10 mouse cellular contexts compared by ENCODE assay signal in genomic region chr17:81666551-81666950, GRCm38 (mm10).
DNase-seq lines count a peak whose midpoint lies in the region; ATAC-seq and TF ChIP-seq lines count a peak whose summit lies in the region.
"Had no signal": no experiment of that assay in that cellular context is flagged by ENCODE, and none has a peak within 500 bp of the region (broad histone marks: within the 10 kb centered on the region; RNA-seq: fewer than 3 reads in every experiment).

No protein-coding gene starts in this region.

- 30% methylated on average over 2 of the region's 2 CpGs for WGBS in forebrain, postnatal 0 days
- 46% methylated on average over 2 of the region's 2 CpGs for WGBS in forebrain, embryonic 13.5 days
- whole genome bisulfite sequencing in midbrain, embryonic 15.5 days: 42% methylated on average over 2 of the region's 2 CpGs

- peak; percentile 81 for TF ChIP-seq CTCF in forebrain, postnatal 0 days (IDR thresholded peaks at IDR 0.05; ENCODE audit: low read depth)

- no peaks in the 10 kb centered on the region for H3K36me3 ChIP-seq in forebrain, postnatal 0 days (ENCODE audit: insufficient read depth)
- no peaks in the 10 kb centered on the region for H3K36me3 ChIP-seq in forebrain, embryonic 13.5 days (ENCODE audit: poor library complexity, severe bottlenecking)
- H3K36me3 ChIP-seq in midbrain, embryonic 15.5 days (replicated peaks): no peaks in the 10 kb centered on the region
- H3K36me3 ChIP-seq: G1E had no signal

- intact Hi-C loops in left cerebral cortex, postnatal 36 days (cut with DNase I): loop anchor here (10.0 kb wide), 6 partner anchors 118 to 1288 kb away; no protein-coding TSS in a partner anchor

- no peak overlapping the region for H3K27ac ChIP-seq in forebrain, postnatal 0 days (ENCODE audit: low read depth, low read length)
- H3K27ac ChIP-seq in forebrain, embryonic 13.5 days: no peak overlapping the region
- H3K27ac ChIP-seq in midbrain, embryonic 15.5 days: no peak overlapping the region

- H3K27me3 ChIP-seq in forebrain, postnatal 0 days (ENCODE audit: insufficient read depth, low read length): no peaks in the 10 kb centered on the region
- H3K27me3 ChIP-seq in forebrain, embryonic 13.5 days: peaks cover 6% of the 10 kb centered on the region
- H3K27me3 ChIP-seq in midbrain, embryonic 15.5 days (replicated peaks): 0 out of 2 replicates have a peak, but pooled peaks cover 4% of the 10 kb centered on the region

- peak overlapping the region; percentile 60 for H3K4me3 ChIP-seq in forebrain, postnatal 0 days (ENCODE audit: low read depth, low read length)
- H3K4me3 ChIP-seq in forebrain, embryonic 13.5 days: no peak overlapping the region
- no peak overlapping the region for H3K4me3 ChIP-seq in midbrain, embryonic 15.5 days
- H3K4me3 ChIP-seq: erythroblast, embryonic 14.5 days had no signal

- peaks cover 4% of the 10 kb centered on the region for H3K4me1 ChIP-seq in forebrain, postnatal 0 days (ENCODE audit: insufficient read depth)
- H3K4me1 ChIP-seq in forebrain, embryonic 13.5 days: peaks cover 22% of the 10 kb centered on the region
- H3K4me1 ChIP-seq in midbrain, embryonic 15.5 days: peaks cover 35% of the 10 kb centered on the region

- no peaks in the 10 kb centered on the region for H3K9me3 ChIP-seq in forebrain, postnatal 0 days (ENCODE audit: low read length)
- H3K9me3 ChIP-seq in forebrain, embryonic 13.5 days (replicated peaks): no peaks in the 10 kb centered on the region
- no peaks in the 10 kb centered on the region for H3K9me3 ChIP-seq in midbrain, embryonic 15.5 days

- DNase-seq in forebrain, postnatal 0 days: peak; percentile 71
- DNase-seq in left cerebral cortex, adult 11 months (ENCODE audit: low spot score): peak; percentile 33
- no peak for DNase-seq in left cerebral cortex, postnatal 36 days (ENCODE audit: low spot score in 2 of 2)
- DNase-seq in embryo, embryonic 10 days (ENCODE audit: low spot score): peak; percentile 50
- no peak for DNase-seq in spleen, postnatal 10 days (ENCODE audit: low spot score in 2 of 2)
- DNase-seq in gastrocnemius, postnatal 10 days: no peak

- H3K9ac ChIP-seq in forebrain, postnatal 0 days: peak overlapping the region; percentile 18; the same call in 1 of the 2 replicates
- H3K9ac ChIP-seq in forebrain, embryonic 13.5 days: no peak overlapping the region
- H3K9ac ChIP-seq in midbrain, embryonic 15.5 days: no peak overlapping the region

- no peak for ATAC-seq in forebrain, postnatal 0 days
- no peak for ATAC-seq in forebrain, embryonic 13.5 days
- ATAC-seq in midbrain, embryonic 15.5 days (replicated peaks): no peak

- peak overlapping the region; percentile 70 for H3K4me2 ChIP-seq in forebrain, postnatal 0 days (ENCODE audit: low read depth)
- H3K4me2 ChIP-seq in forebrain, embryonic 13.5 days: no peak overlapping the region
- peak overlapping the region; percentile 85; the same call in 1 of the 2 replicates for H3K4me2 ChIP-seq in midbrain, embryonic 15.5 days

Comparison
In these comparisons a context has a peak if more than half of its experiments do, and no peak if none do; other contexts are left out.
1. DNase-seq: peak in forebrain, postnatal 0 days (single experiment), left cerebral cortex, adult 11 months (single experiment) and embryo, embryonic 10 days (single experiment); none in left cerebral cortex, postnatal 36 days (0 of 2), spleen, postnatal 10 days (0 of 2) and gastrocnemius, postnatal 10 days (single experiment).